Mouse (Mus musculus) limb, embryonic 15.5 days (tissue): ENCODE measurements at regions not wholly inside any gene's neighbourhood (a gene's known extent, or its start where the extent isn't known, plus 50 kb on each side); places are given as distances from the start of the nearest gene placed in this dataset.
"Not testable (repeated sequence)": the region's sequence is repeated elsewhere in the genome, so short reads cannot be mapped to it uniquely, and the experiment has no call there.

Experiments
- ATAC-seq: fragments of 200-750 bp; cut with Nextera tagmentation; 2 replicates; pipeline ENCODE4 v1.8.0; 2017; ENCODE audit warnings: low read depth, moderate TSS enrichment; ENCODE audit not compliant: insufficient number of reproducible peaks, low FRiP score, low TSS enrichment
- H3K27ac ChIP-seq: fragments of 300-500 bp; sonication (generic); 2 replicates; pipeline ENCODE4 v1.5.1; 2015; ENCODE audit warnings: moderate library complexity, mild to moderate bottlenecking, inconsistent platforms
- H3K27me3 ChIP-seq: fragments of 300-500 bp; sonication (generic); 2 replicates; pipeline ENCODE4 v1.6.1; 2015; ENCODE audit warnings: inconsistent platforms
- H3K36me3 ChIP-seq: fragments of 300-500 bp; sonication (generic); 2 replicates; pipeline ENCODE4 v1.6.1; 2015; ENCODE audit warnings: inconsistent platforms
- H3K4me1 ChIP-seq: fragments of 300-500 bp; sonication (generic); 2 replicates; pipeline ENCODE4 v1.6.1; 2015; ENCODE audit warnings: inconsistent platforms
- H3K4me2 ChIP-seq: fragments of 300-500 bp; sonication (generic); 2 replicates; pipeline ENCODE4 v1.6.1; 2015; ENCODE audit warnings: mild to moderate bottlenecking, inconsistent platforms
- H3K4me3 ChIP-seq: fragments of 300-500 bp; sonication (generic); 2 replicates; pipeline ENCODE4 v1.5.1; 2015; ENCODE audit warnings: mild to moderate bottlenecking, inconsistent platforms
- H3K9ac ChIP-seq: fragments of 300-500 bp; sonication (generic); 2 replicates; pipeline ENCODE4 v1.6.1; 2015; ENCODE audit warnings: inconsistent platforms
- H3K9me3 ChIP-seq: fragments of 300-500 bp; sonication (generic); 2 replicates; pipeline ENCODE4 v1.6.1; 2016; ENCODE audit warnings: inconsistent platforms
- WGBS: fragments of 180-500 bp; shearing (Covaris S2); methylation state at CpG from one replicate; pipeline ENCODE4 v1.1.7; 2015; 5-methylcytosine and 5-hydroxymethylcytosine counted together

DNA sequence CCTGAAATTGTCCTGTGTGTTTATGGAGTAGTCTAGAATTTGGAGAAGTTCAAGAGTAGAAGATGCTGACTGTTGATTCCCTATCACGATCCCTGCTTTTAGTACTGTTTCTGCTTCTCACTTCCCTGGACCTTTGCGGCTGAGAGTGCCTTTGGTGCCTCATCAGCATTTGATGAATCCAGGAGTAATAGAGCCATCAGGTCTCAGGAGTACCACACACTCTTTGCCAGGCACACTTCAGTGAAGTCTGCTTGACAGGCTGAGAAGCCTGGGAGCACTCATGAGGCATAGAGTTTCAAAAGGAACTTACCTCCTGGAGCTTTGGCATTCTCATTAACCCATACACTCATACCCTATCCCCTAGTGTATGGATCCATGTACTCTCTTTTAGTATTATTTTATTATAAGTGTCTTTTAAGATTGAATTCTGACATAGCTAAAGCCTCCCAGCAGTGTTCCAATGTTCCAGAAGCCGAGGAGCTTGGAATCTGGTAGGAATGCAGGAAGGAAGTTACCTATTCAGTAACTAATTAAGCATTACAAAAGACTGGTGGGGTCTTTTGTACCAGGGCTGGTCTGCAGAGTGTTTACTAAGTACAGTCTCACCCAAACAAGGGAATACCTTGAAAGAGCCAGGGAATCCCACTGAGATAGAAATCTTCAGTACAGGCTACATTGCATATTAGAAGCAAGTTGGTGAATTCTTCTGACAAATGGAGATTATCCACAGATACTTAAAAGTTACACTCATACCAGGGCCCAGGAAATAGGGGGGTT lies 139.7 kb downstream of the Tex13c3 start:
- H3K27me3 ChIP-seq, H3K9ac ChIP-seq, H3K4me3 ChIP-seq, H3K27ac ChIP-seq, ATAC-seq, H3K4me2 ChIP-seq, H3K4me1 ChIP-seq, H3K9me3 ChIP-seq, H3K36me3 ChIP-seq: not testable (repeated sequence)
- 77% methylated on average over 3 of the region's 3 CpGs for WGBS

DNA sequence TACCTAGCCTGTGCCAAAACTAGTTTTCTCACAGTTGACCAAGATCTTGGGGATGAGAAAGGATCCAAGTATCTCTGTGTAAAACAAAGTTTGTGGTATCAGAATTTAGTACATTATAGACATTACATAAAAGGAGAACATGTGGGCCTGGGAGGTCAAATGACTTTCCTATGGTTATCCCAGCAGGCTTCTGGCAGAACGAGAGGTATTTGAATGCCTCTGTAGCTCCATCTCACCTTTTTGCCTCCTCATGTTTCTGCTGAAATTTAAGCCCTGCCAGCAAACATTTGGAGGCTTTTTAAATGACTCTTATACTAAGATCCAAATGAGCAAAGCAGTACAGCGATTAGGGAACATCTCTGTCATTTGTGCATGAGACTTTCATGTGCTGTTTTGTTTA lies 167.8 kb downstream of the Tex13c3 start:
- Histone ChIP-seq H3K27ac (no peak overlapping the region), H3K36me3 (no peaks in the 10 kb centered on the region), H3K9ac (no peak overlapping the region), H3K9me3 (no peaks in the 10 kb centered on the region), H3K4me2 (no peak overlapping the region), H3K27me3 (no peaks in the 10 kb centered on the region), H3K4me1 (no peaks in the 10 kb centered on the region), H3K4me3 (no peak overlapping the region)
- ATAC-seq: no peak
- 62% methylated on average over 2 of the region's 2 CpGs for WGBS

DNA sequence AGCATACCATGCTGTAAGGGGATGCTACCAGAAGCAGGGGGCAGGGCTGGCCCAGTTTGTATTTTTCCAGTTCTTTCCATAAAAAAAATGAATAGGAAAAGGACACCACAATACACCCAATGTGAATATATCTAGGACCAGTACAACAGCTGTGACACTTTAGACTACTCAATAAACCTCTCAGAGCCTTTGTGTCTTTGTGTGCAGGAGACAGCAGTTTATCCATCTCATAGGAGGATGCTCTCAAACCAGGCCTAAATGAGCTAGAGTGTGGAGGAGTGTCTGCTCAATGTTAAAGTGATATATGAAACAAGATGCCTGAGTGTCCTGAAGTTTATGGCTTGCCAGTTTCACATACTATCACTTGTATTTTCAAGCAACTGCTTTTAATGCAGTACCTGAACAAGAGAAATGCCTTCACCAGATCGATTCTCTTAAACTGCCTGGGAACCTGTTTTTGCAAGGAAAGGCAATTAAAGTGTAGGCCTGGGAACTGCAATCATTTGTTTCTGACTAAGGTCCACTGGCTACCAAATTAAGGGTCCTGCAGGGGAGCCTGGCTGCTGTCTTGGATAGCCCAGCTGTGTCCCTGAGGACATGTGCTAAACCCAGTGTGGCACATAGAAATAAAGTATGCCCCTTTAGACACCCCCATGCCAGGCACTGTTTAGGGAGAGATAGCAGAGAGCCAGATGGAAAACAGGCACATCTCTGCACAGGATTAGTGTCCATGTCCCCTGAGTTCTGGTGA lies 169.1 kb downstream of the Tex13c3 start:
- no peak for ATAC-seq
- 35% methylated on average over 1 of the region's 1 CpGs for WGBS
- H3K27me3 ChIP-seq: no peaks in the 10 kb centered on the region
- H3K4me1 ChIP-seq: no peaks in the 10 kb centered on the region
- no peaks in the 10 kb centered on the region for H3K9me3 ChIP-seq
- no peaks in the 10 kb centered on the region for H3K36me3 ChIP-seq
- no peak overlapping the region for H3K4me3 ChIP-seq
- H3K4me2 ChIP-seq: no peak overlapping the region
- H3K27ac ChIP-seq: no peak overlapping the region
- no peak overlapping the region for H3K9ac ChIP-seq

- Histone ChIP-seq H3K27ac (no peak overlapping the region), H3K9me3 (no peaks in the 10 kb centered on the region), H3K4me2 (no peak overlapping the region), H3K4me1 (no peaks in the 10 kb centered on the region), H3K36me3 (no peaks in the 10 kb centered on the region), H3K27me3 (no peaks in the 10 kb centered on the region), H3K9ac (no peak overlapping the region), H3K4me3 (no peak overlapping the region)
- no peak for ATAC-seq
- WGBS: 35% methylated on average over 1 of the region's 1 CpGs
Measured at GRCm38 (mm10) chrX:19311377-19311776, 169.7 kb downstream of the Tex13c3 start.

- no peaks in the 10 kb centered on the region for H3K27me3 ChIP-seq
- H3K36me3 ChIP-seq: no peaks in the 10 kb centered on the region
- H3K4me1 ChIP-seq: no peaks in the 10 kb centered on the region
- 77% methylated on average over 2 of the region's 2 CpGs for WGBS
- no peak overlapping the region for H3K4me3 ChIP-seq
- H3K27ac ChIP-seq: no peak overlapping the region
- H3K9me3 ChIP-seq: no peaks in the 10 kb centered on the region
- H3K9ac ChIP-seq: no peak overlapping the region
- H3K4me2 ChIP-seq: no peak overlapping the region
- no peak for ATAC-seq
Measured at GRCm38 (mm10) chrX:19288171-19288570, 192.9 kb downstream of the Tex13c3 start.

GRCm38 (mm10) chrX:19286431-19286830 lies 194.7 kb downstream of the Tex13c3 start:
- Histone ChIP-seq H3K9me3 (no peaks in the 10 kb centered on the region), H3K36me3 (no peaks in the 10 kb centered on the region), H3K4me1 (no peaks in the 10 kb centered on the region), H3K27me3 (no peaks in the 10 kb centered on the region), H3K4me2 (no peak overlapping the region), H3K4me3 (no peak overlapping the region), H3K9ac (no peak overlapping the region), H3K27ac (no peak overlapping the region)
- 89% methylated on average over 5 of the region's 5 CpGs for WGBS
- no peak for ATAC-seq

DNA sequence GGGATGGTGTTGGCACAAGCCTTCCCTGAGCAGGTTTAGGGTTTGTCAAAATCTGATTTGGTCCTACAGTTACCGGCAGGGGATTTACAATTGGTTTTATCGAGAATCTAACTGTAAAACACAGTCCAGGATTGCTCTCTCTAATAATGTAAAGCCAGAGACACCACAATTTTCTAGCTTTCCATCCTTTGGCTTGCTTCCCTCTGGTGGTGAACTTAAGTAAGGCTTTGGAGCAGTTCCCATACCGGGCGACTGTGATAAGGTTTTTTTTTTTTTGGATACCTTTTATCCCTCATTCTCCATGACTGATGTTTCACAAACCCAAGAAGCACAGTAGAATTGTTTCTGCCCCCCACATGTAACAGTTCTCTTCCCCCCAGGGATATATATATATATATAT lies 195.3 kb downstream of the Tex13c3 start:
- H3K9ac ChIP-seq: no peak overlapping the region
- no peak overlapping the region for H3K4me2 ChIP-seq
- no peak overlapping the region for H3K4me3 ChIP-seq
- ATAC-seq: no peak
- no peaks in the 10 kb centered on the region for H3K27me3 ChIP-seq
- WGBS: 64% methylated on average over 4 of the region's 4 CpGs
- H3K27ac ChIP-seq: no peak overlapping the region
- no peaks in the 10 kb centered on the region for H3K36me3 ChIP-seq
- no peaks in the 10 kb centered on the region for H3K9me3 ChIP-seq
- H3K4me1 ChIP-seq: no peaks in the 10 kb centered on the region

GRCm38 (mm10) chrX:19283078-19283477 lies 198.0 kb downstream of the Tex13c3 start:
- H3K9me3 ChIP-seq: no peaks in the 10 kb centered on the region
- H3K4me1 ChIP-seq: no peaks in the 10 kb centered on the region
- H3K27ac ChIP-seq: no peak overlapping the region
- H3K4me2 ChIP-seq: no peak overlapping the region
- no peak for ATAC-seq
- no peaks in the 10 kb centered on the region for H3K36me3 ChIP-seq
- WGBS: 49% methylated on average over 3 of the region's 3 CpGs
- no peak overlapping the region for H3K4me3 ChIP-seq
- H3K9ac ChIP-seq: no peak overlapping the region
- H3K27me3 ChIP-seq: no peaks in the 10 kb centered on the region

DNA sequence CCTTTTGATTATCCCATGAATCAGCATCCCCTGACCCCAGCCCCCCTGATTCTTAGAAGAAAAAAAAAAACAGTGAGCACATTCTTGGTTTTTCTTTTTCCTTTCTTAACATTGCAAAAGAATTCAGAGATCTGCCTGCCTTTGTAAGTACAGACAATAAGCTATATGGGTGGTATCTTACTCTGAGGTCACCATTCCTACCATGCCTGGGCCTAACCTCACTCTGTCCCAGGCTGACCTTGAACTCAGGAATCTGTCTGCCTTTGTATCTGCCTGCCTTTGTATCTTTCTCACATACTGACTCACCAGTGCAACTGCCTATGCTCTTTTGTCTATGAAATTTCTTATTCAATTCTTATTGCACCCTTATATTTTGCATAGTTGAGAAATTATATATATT lies 216.9 kb downstream of the Tex13c3 start:
- no peak for ATAC-seq
- no peak overlapping the region for H3K4me2 ChIP-seq
- no peak overlapping the region for H3K4me3 ChIP-seq
- H3K4me1 ChIP-seq: no peaks in the 10 kb centered on the region
- no peaks in the 10 kb centered on the region for H3K9me3 ChIP-seq
- H3K9ac ChIP-seq: no peak overlapping the region
- no peaks in the 10 kb centered on the region for H3K36me3 ChIP-seq
- no peak overlapping the region for H3K27ac ChIP-seq
- H3K27me3 ChIP-seq: no peaks in the 10 kb centered on the region

- Histone ChIP-seq H3K9me3 (no peaks in the 10 kb centered on the region), H3K27ac (no peak overlapping the region), H3K27me3 (no peaks in the 10 kb centered on the region), H3K4me3 (no peak overlapping the region), H3K4me1 (no peaks in the 10 kb centered on the region), H3K36me3 (no peaks in the 10 kb centered on the region), H3K4me2 (no peak overlapping the region), H3K9ac (no peak overlapping the region)
- no peak for ATAC-seq
- WGBS: 79% methylated on average over 2 of the region's 2 CpGs
Measured at GRCm38 (mm10) chrX:19246777-19247619, 234.1 kb downstream of the Tex13c3 start.

GRCm38 (mm10) chrX:19237738-19238261 lies 243.3 kb downstream of the Tex13c3 start:
- 13% methylated on average over 23 of the region's 26 CpGs for WGBS
- H3K4me1 ChIP-seq: no peaks in the 10 kb centered on the region
- H3K27me3 ChIP-seq: no peaks in the 10 kb centered on the region
- no peaks in the 10 kb centered on the region for H3K9me3 ChIP-seq
- H3K9ac ChIP-seq: 0 out of 2 replicates have a peak overlapping the region, but pooled peaks have one; percentile 33
- H3K4me2 ChIP-seq: peak overlapping the region; percentile 79
- no peak overlapping the region for H3K27ac ChIP-seq
- H3K36me3 ChIP-seq: no peaks in the 10 kb centered on the region
- ATAC-seq: peak; percentile 80
- peak overlapping the region; percentile 46 for H3K4me3 ChIP-seq
